ENCODE assay signal across 8 mouse cellular contexts in the genomic region with DNA sequence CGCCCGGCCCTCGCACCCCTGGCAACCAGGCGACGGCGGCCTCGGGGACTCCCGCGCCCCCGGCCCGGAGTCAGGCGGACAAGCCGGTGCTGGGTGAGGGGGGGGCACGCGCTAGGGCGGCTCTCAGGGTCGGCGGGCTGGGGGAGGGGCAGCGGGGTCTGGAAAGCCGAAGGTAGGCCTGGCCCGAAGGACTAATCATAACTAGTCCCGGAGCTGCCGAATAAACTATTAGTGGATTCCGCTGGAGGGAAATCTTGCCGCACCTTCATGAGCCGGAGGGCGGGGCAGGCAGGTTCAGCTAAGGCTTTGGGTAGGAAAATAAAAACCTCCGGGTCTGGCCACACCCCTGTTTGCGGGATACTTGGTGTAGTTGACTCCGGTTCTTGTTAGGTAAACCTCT. TPM values are rescaled to one million over a fixed set of nuclear protein-coding genes. Genes with fewer than 3 reads are reported as not detected.
DNase-seq lines count a peak whose midpoint lies in the region; ATAC-seq and TF ChIP-seq lines count a peak whose summit lies in the region.

No protein-coding gene starts in this region.

- TF ChIP-seq CTCF in cerebellum, adult 2 months (IDR thresholded peaks at IDR 0.05; ENCODE audit: borderline replicate concordance, insufficient read depth, low read depth, low read length), result no peak

- intact Hi-C loops in left cerebral cortex, postnatal 14 days (cut with DNase I), result no loop called here

- peak overlapping the region; percentile 36 for H3K4me3 ChIP-seq in cerebellum, adult 2 months (replicated peaks; ENCODE audit: insufficient read depth, low read depth, low read length)
- H3K4me3 ChIP-seq in neural tube, embryonic 13.5 days, result peak overlapping the region; percentile 55

- H3K27ac ChIP-seq in cerebellum, adult 2 months (ENCODE audit: insufficient read depth, low read length), result no peak overlapping the region
- no peak overlapping the region for H3K27ac ChIP-seq in neural tube, embryonic 13.5 days (replicated peaks)

- 1% methylated on average over 30 of the region's 30 CpGs for WGBS in cerebellum, adult 2 months
- WGBS in neural tube, embryonic 13.5 days, result 1% methylated on average over 29 of the region's 30 CpGs

- H3K27me3 ChIP-seq in cerebellum, adult 2 months (ENCODE audit: control insufficient read depth, insufficient read depth, low read length), result no peaks in the 10 kb centered on the region
- peaks cover 50% of the 10 kb centered on the region for H3K27me3 ChIP-seq in neural tube, embryonic 13.5 days

- DNase-seq in cerebellum, adult 2 months, result no peak
- DNase-seq in thymus, postnatal 4 days, result peak; percentile 64
- no peak for DNase-seq in thymus, postnatal 10 days (ENCODE audit: low spot score in 2 of 2)
- DNase-seq in kidney, postnatal 25 days, result peak; percentile 52 to 75
- no peak for DNase-seq in left cerebral cortex, postnatal 14 days (ENCODE audit: low spot score in 2 of 2)

- no peaks in the 10 kb centered on the region for H3K9me3 ChIP-seq in neural tube, embryonic 13.5 days

- H3K4me2 ChIP-seq in neural tube, embryonic 13.5 days, result peak overlapping the region; percentile 99

- no peak for TF ChIP-seq POLR2A in cerebellum, adult 2 months (IDR thresholded peaks at IDR 0.05; ENCODE audit: borderline replicate concordance, insufficient read depth, low read length)

- no peaks in the 10 kb centered on the region for H3K36me3 ChIP-seq in neural tube, embryonic 13.5 days

- peak overlapping the region; percentile 74 for H3K9ac ChIP-seq in neural tube, embryonic 13.5 days

- ATAC-seq in cerebellum, adult (ENCODE audit: insufficient number of reproducible peaks, low FRiP score, low TSS enrichment), result no peak
- peak; percentile 34 for ATAC-seq in neural tube, embryonic 13.5 days (ENCODE audit: low read depth)
- no peak for ATAC-seq in activated CD4-positive, CD25-positive, alpha-beta regulatory T cell, adult 4 months

- peaks cover 4% of the 10 kb centered on the region; the same call in 1 of the 2 replicates for H3K4me1 ChIP-seq in cerebellum, adult 2 months (ENCODE audit: control insufficient read depth, insufficient read depth, low read length)
- peaks cover 26% of the 10 kb centered on the region for H3K4me1 ChIP-seq in neural tube, embryonic 13.5 days (replicated peaks)

RNA-seq across cellular contexts. Expression of a gene that starts 0.6 kb away (rescaled TPM):
- polyA plus RNA-seq in cerebellum, adult 2 months (2012; rRNA removed), result 16.5 and 16.8 TPM in 2 replicates
- polyA plus RNA-seq in neural tube, embryonic 13.5 days (2015; fragmentation: Nextera tagmentation; extraction: Ambion mirVana), result 4.7 and 5.0 TPM in 2 replicates
- 10 to 100 TPM in 1 of 2 experiments, 1 to 10 TPM in 1; 8.4 to 11.3 TPM for total RNA-seq in left cerebral cortex, postnatal 14 days (2021)
- polyA plus RNA-seq in activated CD4-positive, CD25-positive, alpha-beta regulatory T cell, adult 4 months (2017; shearing (Covaris generic)), result not detected

RNA-seq across cellular contexts. Expression of a gene that starts 11.8 kb away (rescaled TPM):
- polyA plus RNA-seq in cerebellum, adult 2 months (2012; rRNA removed), result 5.9 and 7.2 TPM in 2 replicates
- 3.6 and 6.4 TPM in 2 replicates for polyA plus RNA-seq in neural tube, embryonic 13.5 days (2015; fragmentation: Nextera tagmentation; extraction: Ambion mirVana)
- total RNA-seq in left cerebral cortex, postnatal 14 days (2021), result 1 to 10 TPM; 1.9 to 2.4 TPM
- polyA plus RNA-seq in activated CD4-positive, CD25-positive, alpha-beta regulatory T cell, adult 4 months (2017; shearing (Covaris generic)), result not detected

RNA-seq across cellular contexts. Expression of a gene that starts 14.4 kb away (rescaled TPM):
- 514 and 533 TPM in 2 replicates for polyA plus RNA-seq in cerebellum, adult 2 months (2012; rRNA removed)
- polyA plus RNA-seq in neural tube, embryonic 13.5 days (2015; fragmentation: Nextera tagmentation; extraction: Ambion mirVana), result 1,157 and 1,178 TPM in 2 replicates
- total RNA-seq in left cerebral cortex, postnatal 14 days (2021), result 100 to 1,000 TPM; 468 to 473 TPM
- 1,000 to 10,000 TPM; 1,092 to 1,351 TPM for polyA plus RNA-seq in activated CD4-positive, CD25-positive, alpha-beta regulatory T cell, adult 4 months (2017; shearing (Covaris generic))

RNA-seq across cellular contexts. Expression of a gene that starts 22.5 kb away (rescaled TPM):
- polyA plus RNA-seq in cerebellum, adult 2 months (2012; rRNA removed), result 78.9 and 87.5 TPM in 2 replicates
- 60.4 and 76.5 TPM in 2 replicates for polyA plus RNA-seq in neural tube, embryonic 13.5 days (2015; fragmentation: Nextera tagmentation; extraction: Ambion mirVana)
- 10 to 100 TPM; 24.9 to 26.0 TPM for total RNA-seq in left cerebral cortex, postnatal 14 days (2021)
- 100 to 1,000 TPM in 1 of 2 experiments, 10 to 100 TPM in 1; 90.7 to 106 TPM for polyA plus RNA-seq in activated CD4-positive, CD25-positive, alpha-beta regulatory T cell, adult 4 months (2017; shearing (Covaris generic))

RNA-seq across cellular contexts. Expression of a gene that starts 28.4 kb away (rescaled TPM):
- polyA plus RNA-seq in cerebellum, adult 2 months (2012; rRNA removed), result 0.33 TPM in 1 of 2 replicates, not detected in the other
- 0.33 and 1.7 TPM in 2 replicates for polyA plus RNA-seq in neural tube, embryonic 13.5 days (2015; fragmentation: Nextera tagmentation; extraction: Ambion mirVana)
- not detected for total RNA-seq in left cerebral cortex, postnatal 14 days (2021)
- polyA plus RNA-seq in activated CD4-positive, CD25-positive, alpha-beta regulatory T cell, adult 4 months (2017; shearing (Covaris generic)), result not detected

Comparison
In these comparisons a context has a peak if more than half of its experiments do, and no peak if none do; other contexts are left out.
1. DNase-seq: peak in thymus, postnatal 4 days (single experiment) and kidney, postnatal 25 days (2 of 2); none in cerebellum, adult 2 months (0 of 2), thymus, postnatal 10 days (0 of 2) and left cerebral cortex, postnatal 14 days (0 of 2).